Mouse (Mus musculus) layer of hippocampus, postnatal 14 days (tissue): ENCODE measurements around the gene Xrcc6. TPM values are rescaled to one million over a fixed set of nuclear protein-coding genes. Genes with fewer than 3 reads are reported as not detected.
A peak's percentile ranks its signal among the peaks of the same experiment; 100 is the strongest.

Source experiments
- DNase-seq, 2 experiments: peaks; one replicate each; pipeline ENCODE4 v3.0.0; 2021 to 2022; ENCODE audit warnings: low spot score in 2 of 2, mixed read lengths in 1 of 2
- long read RNA-seq, 2 experiments: library from polyadenylated mRNA; stranded (forward); transcript quantifications; one replicate each; pipeline ENCODE4 v2.0.0; 2021
- total RNA-seq, 2 experiments: library from RNA; stranded (reverse); gene quantifications; 2 replicates each; pipeline ENCODE4 v1.2.3; 2021

The Xrcc6 gene
- 10 to 100 TPM; 29.1 to 30.2 TPM for total RNA-seq
- long read RNA-seq, experiment 1, transcript Xrcc6-201 (13 exons, 2,114 nt), result major isoform, 12 of 20 reads
- long read RNA-seq, experiment 1, partial matches to known transcripts, result 2 of 20 reads
- long read RNA-seq, experiment 1, other reads (novel, unspliced or antisense), result 6 of 20 reads
- long read RNA-seq, experiment 2, transcript Xrcc6-201 (13 exons, 2,114 nt), result major isoform, 19 of 24 reads
- long read RNA-seq, experiment 2, partial matches to known transcripts, result 1 of 24 reads
- long read RNA-seq, experiment 2, other reads (novel, unspliced or antisense), result 4 of 24 reads

DNA sequence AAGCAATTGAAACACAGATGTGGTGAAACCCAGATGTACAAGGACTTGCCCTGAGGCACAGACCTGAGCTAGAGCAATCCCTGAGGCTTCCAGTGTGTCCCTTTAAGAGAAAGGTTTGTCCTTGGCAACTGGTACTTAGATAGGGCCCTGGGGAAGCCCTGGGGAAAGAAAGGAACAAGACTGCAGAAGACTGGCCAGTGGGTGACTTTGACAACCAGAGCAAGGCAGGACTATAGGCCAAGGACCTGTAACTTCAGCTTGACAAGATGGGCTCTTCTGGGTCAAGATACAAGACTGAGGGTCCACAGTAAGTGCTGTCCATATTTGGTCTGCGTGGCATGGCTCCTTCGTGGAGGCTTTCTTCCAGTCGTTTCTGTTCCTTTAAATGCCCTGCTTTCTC lies at the start of gene Xrcc6:
Gene Xrcc6 (plus strand): TSS at position 190 of the 400 bp plus-strand sequence.
- DNase-seq, result no peak

DNA sequence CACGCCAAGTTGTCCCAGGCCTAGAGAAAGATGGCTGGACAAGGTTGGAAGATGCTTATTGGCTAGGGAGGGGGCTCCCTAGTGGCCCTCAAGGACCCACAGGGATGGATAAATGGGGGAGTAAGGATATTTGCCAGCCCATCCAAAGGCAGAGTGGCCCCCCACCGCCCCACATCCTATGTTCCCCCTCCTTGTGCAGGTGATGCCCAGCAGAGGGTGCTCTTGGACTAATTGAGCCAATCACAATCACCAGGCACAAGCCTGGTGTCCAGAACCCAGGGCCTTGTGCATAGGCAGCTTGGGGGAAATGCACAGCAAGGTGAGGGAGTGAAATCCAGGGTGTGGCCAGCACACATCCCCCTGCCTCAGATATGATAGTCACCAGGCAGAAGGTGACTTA lies 49.4 kb upstream of the Xrcc6 start:
- peak in 1 of 2 experiments; percentile 62 for DNase-seq

DNA sequence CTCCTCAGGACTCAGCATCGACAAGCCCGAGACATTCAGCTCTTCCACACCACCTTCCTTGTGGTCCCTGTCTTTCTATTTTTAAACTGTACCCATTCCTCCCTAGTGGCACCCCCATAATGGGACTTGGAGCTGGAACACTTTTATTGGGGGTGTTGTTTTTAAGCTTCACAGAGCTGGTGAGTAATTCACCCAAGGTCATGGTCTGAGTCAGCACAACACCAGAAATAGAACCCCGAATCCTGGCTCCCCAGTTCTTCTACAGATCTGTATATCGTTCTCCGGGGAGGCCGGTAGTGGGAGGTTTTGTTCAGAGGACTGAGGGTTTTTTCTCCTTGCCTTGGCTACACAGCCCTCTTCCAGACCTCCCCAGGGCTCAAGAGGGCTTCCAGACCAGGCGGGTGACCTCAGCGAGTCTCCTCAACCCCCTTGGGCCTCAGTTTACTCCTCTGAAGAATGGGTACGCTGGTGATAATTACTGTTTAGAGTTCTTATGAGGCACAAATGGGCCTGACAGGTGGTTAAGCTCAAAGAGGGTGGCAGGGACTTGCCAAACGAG lies 48.4 kb upstream of the Xrcc6 start:
- DNase-seq, result no peak

- no peak for DNase-seq
Observed at GRCm38 (mm10) chr15:81939774-81940173, 47.9 kb upstream of the Xrcc6 start.

- DNase-seq, result no peak
Observed at GRCm38 (mm10) chr15:81940219-81940618, 47.4 kb upstream of the Xrcc6 start.

GRCm38 (mm10) chr15:81941010-81941409 lies 46.6 kb upstream of the Xrcc6 start:
- DNase-seq, result no peak

- DNase-seq, result no peak
Observed at GRCm38 (mm10) chr15:81943176-81943749, 44.4 kb upstream of the Xrcc6 start.

- DNase-seq, result no peak
Observed at GRCm38 (mm10) chr15:81949076-81949475, 38.6 kb upstream of the Xrcc6 start.

DNA sequence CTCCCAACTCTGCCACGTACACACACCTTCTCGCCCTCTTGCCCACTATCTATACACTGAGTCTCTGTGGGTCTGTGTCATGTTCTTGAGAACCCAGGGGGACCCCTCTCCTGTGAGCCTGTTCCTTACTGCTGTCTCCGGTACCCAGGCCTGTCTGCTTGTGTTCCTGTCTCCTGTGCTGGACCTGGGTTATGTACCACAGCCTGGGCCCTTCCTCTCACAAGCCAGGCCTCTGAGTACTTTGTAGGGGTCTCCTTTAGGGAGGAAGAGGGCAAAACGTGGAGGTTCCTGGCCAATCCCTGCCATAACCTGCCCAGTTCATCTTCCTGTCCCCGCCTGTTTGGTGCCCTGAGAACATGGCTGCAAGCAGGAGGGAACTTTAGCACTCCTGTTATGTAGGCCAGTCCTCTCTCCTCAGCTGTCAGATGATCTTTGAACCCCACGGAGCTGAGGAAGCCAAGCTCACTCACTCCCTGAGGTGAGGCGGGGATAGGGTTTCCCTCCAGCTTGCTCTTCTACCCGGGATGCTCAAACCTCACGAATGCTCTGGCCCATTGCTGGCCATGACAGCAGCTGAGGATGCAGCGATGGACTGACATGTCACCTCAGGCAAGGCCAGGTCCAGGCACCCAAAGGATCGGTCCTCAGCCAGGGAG lies 38.0 kb upstream of the Xrcc6 start:
- DNase-seq, result no peak

- no peak for DNase-seq
Observed at GRCm38 (mm10) chr15:81950716-81951115, 36.9 kb upstream of the Xrcc6 start.

GRCm38 (mm10) chr15:81951159-81951558 lies 36.5 kb upstream of the Xrcc6 start:
- no peak for DNase-seq

DNA sequence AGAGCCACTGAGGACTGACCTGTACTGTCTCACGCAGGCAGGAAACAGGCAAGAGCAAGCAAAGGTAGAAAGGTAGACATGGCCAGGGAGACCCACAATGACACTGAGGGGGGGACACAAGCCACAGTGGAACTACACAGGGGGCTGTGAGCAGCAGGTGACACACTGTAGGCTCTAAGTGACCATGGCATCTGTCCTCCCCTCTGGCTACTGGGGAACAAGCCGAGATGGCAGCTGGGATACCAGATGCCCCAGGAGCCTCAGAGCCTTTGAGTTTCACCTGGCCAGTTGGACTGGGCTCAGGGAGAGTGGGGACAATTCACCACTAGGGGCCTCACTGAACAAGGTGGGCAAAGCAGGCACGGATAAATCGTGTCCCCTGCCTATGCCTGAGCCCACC lies 35.3 kb upstream of the Xrcc6 start:
- no peak for DNase-seq

DNA sequence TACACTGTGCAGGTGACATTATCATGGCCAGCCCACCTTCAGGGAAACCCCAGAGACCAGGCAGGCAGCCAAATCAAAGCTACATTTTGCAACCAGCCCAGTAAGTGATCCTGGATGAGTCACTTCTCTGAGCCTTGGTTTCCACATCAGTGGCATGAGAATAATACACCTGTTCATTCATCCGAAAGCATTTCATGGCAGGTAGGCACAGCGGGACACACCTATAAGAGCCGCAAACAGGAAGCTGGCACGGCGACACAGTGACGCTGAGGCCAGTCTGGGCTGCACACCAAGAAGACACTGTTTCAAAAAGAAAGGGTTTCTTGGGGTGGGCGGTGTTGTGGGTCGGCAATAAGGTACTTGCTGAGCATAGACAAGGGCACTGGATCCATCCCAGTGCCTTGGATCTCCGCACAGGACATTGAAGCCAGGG lies 33.5 kb upstream of the Xrcc6 start:
- no peak for DNase-seq

GRCm38 (mm10) chr15:81954716-81955115 lies 32.9 kb upstream of the Xrcc6 start:
- DNase-seq, result no peak

DNA sequence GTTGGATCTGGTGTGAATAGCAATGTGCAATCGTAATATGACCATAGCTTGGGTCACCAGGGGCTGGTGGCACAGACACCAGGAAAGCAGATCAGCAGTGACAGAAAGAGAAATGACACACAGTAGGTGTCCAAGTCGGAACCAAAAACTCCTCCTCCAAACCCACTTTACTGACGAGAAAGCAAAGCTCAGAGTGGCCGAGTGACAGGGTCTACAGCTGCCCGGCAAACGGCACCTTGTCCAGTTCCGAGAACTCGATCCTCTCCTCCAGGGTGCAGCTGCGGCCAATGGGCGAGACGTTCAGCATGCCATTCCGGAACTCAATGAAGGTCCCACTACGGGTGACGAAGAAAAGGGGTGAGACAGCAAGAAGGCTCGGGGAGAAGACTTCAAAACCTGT lies 32.2 kb upstream of the Xrcc6 start:
- no peak for DNase-seq

DNA sequence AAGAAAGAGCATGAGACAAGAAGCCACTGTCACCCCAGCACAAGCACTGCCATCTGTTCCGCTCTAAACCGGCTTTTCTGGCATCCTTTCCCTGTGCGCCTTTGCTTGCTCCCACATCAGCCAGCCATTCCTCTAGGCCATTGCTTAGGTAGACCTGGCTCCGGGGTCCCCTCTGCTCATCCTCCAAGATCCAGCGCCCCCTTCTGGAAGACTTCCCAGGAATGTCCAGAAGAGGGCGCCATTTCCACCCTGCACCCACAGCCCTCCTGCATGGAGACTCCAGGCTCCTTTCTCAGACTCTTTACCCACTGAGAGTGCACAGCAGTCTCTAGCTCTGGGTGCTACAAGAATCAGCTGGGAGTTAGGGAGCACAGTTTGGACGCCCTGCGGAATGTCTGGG lies 31.2 kb upstream of the Xrcc6 start:
- DNase-seq, result peak in 1 of 2 experiments; percentile 67

DNA sequence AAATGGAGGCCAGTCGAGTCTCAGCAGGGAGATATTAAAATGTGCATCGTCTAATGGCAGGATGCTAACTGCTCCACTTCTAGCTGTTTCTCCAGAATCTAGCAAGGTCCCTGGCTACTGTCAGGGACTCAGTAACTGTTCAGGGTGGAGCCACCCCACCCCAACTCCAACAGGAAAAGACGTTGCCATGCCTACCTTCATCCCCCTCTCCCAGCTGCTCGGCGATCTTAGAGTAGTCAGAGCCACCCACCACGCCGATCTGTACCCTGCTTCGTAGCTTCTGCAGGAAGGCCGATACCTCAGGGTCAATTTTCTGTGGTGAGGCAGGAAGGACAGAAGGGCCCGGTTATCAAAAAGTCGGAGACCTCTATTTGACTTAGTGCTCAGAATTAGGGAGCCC lies 30.0 kb upstream of the Xrcc6 start:
- DNase-seq, result no peak

GRCm38 (mm10) chr15:81958906-81959305 lies 28.7 kb upstream of the Xrcc6 start:
- DNase-seq, result no peak

GRCm38 (mm10) chr15:81960171-81961077 lies 27.2 kb upstream of the Xrcc6 start, which contains the start of gene Pmm1:
Gene Pmm1, minus strand, starts transcription at chr15:81960930.
- DNase-seq, result peak; percentile 92 to 98

GRCm38 (mm10) chr15:81961078-81961451 lies 26.6 kb upstream of the Xrcc6 start:
- no peak for DNase-seq

GRCm38 (mm10) chr15:81964262-81964661 lies 23.4 kb upstream of the Xrcc6 start:
- no peak for DNase-seq
